Mouse (Mus musculus): ENCODE measurements at regions not wholly inside any gene's neighbourhood (a gene's known extent, or its start where the extent isn't known, plus 50 kb on each side); places are given as distances from the start of the nearest gene placed in this dataset.

GRCm38 (mm10) chr1:142403602-142404001, 1236.9 kb upstream of the B3galt2 start:
- DNase-seq, result peak in 1 of 2 experiments; percentile 27

GRCm38 (mm10) chr1:142422711-142423110, 1217.8 kb upstream of the B3galt2 start:
- DNase-seq, result no peak

DNA sequence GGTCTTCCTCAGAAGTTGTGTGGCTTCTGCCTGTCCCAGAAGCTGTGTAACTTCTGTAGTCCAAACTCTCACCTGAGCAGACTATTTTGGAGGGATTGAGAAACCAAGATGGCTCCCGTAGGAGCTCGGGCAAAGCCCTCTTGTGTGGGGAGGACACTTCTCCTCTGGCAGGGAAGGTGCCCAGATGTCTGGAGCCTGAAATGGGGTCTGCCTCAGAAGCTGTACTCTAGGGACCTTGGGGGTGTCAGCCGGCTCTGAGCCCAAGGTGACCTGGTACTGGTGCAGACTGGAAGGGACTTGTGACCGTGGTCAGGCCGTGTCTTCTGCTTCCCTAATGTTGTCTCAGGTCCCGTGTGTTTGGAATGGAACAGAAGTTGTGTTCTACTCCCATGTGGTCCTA, 1207.2 kb upstream of the B3galt2 start:
- peak in 1 of 2 experiments; percentile 31 for DNase-seq

GRCm38 (mm10) chr1:142441592-142441991, 1198.9 kb upstream of the B3galt2 start:
- DNase-seq, result no peak

DNA sequence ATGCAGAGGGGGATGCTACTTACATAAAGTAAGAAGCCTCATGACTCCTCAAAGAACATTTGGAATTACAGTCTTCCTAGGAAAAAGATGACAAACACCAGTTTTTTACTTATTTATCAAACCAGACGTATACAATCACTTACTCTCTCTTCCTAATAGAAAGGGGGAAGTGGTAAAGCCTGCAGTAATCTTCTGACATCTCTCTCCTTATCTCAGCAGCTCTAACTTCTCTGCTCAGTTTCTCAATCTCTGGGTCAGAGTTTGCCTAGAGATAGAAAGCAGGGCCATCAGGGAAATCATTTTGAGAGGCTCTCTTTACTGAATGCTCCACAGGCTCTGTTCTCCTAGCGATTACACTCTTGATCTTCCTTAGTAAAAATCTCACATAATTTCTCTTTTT, 1172.2 kb upstream of the B3galt2 start:
- no peak for DNase-seq

DNA sequence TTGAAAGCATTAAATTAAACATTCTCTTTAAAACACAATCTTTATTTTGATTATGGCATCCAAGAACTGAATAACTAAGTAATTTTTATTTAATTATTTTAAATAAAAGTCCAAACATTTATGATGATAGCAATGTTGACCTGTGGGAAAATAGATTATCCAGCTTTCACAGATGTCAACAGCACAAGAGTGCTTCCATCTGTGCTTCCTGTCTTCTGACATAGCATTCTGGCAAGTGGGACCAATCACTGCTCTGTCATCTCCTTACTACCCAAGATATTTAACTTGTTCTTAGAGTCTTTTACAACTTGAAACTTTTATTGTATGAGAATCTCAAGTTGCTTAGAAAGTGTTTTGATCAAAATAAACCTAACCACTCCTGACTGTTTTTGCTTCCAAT, 1170.3 kb upstream of the B3galt2 start:
- no peak for DNase-seq
